Mouse (Mus musculus): ENCODE data around the gene Nr2c1.

Gene Nr2c1

GRCm38 (mm10) chr10:94140227-94140931, 7.4 kb upstream of the Nr2c1 start:
- no peak for DNase-seq

GRCm38 (mm10) chr10:94142427-94142826, 5.4 kb upstream of the Nr2c1 start:
- no peak for DNase-seq

GRCm38 (mm10) chr10:94144581-94144980, 3.2 kb upstream of the Nr2c1 start:
- DNase-seq: peak; percentile 21

- DNase-seq: no peak
Observed at GRCm38 (mm10) chr10:94147391-94147755, 450 bp upstream of the Nr2c1 start.

- no peak for DNase-seq
Observed at GRCm38 (mm10) chr10:94151488-94151887, 3.7 kb downstream of the Nr2c1 start.

- DNase-seq: no peak
Observed at GRCm38 (mm10) chr10:94153841-94154240, 6.0 kb downstream of the Nr2c1 start.

- DNase-seq: no peak
Observed at GRCm38 (mm10) chr10:94158962-94159361, 11.1 kb downstream of the Nr2c1 start.

GRCm38 (mm10) chr10:94159406-94159805, 11.6 kb downstream of the Nr2c1 start:
- DNase-seq: no peak

GRCm38 (mm10) chr10:94161051-94161765, 13.4 kb downstream of the Nr2c1 start:
- DNase-seq: no peak

GRCm38 (mm10) chr10:94162031-94162430, 14.2 kb downstream of the Nr2c1 start:
- no peak for DNase-seq

- no peak for DNase-seq
Observed at GRCm38 (mm10) chr10:94164104-94164845, 16.5 kb downstream of the Nr2c1 start.

- DNase-seq: no peak
Observed at GRCm38 (mm10) chr10:94165426-94165825, 17.6 kb downstream of the Nr2c1 start.

- no peak for DNase-seq
Observed at GRCm38 (mm10) chr10:94167051-94167750, 19.4 kb downstream of the Nr2c1 start.

GRCm38 (mm10) chr10:94171440-94172130, 23.8 kb downstream of the Nr2c1 start:
- DNase-seq: peak; percentile 10

GRCm38 (mm10) chr10:94172137-94172536, 24.3 kb downstream of the Nr2c1 start:
- no peak for DNase-seq

- DNase-seq: no peak
Observed at GRCm38 (mm10) chr10:94172706-94173105, 24.9 kb downstream of the Nr2c1 start.

GRCm38 (mm10) chr10:94174652-94175051, 26.8 kb downstream of the Nr2c1 start:
- DNase-seq: no peak

- DNase-seq: no peak
Observed at GRCm38 (mm10) chr10:94183199-94183598, 35.4 kb downstream of the Nr2c1 start.

GRCm38 (mm10) chr10:94198482-94199405, 50.9 kb downstream of the Nr2c1 start, which contains the start of gene Ndufa12:
Gene Ndufa12 (plus strand): TSS chr10:94198720.
- DNase-seq: peak; percentile 97

- DNase-seq: no peak
Observed at GRCm38 (mm10) chr10:94204973-94205372, 57.1 kb downstream of the Nr2c1 start.
